Mouse (Mus musculus): Measurements from ENCODE around the gene Il22ra1.

Il22ra1 gene

DNA sequence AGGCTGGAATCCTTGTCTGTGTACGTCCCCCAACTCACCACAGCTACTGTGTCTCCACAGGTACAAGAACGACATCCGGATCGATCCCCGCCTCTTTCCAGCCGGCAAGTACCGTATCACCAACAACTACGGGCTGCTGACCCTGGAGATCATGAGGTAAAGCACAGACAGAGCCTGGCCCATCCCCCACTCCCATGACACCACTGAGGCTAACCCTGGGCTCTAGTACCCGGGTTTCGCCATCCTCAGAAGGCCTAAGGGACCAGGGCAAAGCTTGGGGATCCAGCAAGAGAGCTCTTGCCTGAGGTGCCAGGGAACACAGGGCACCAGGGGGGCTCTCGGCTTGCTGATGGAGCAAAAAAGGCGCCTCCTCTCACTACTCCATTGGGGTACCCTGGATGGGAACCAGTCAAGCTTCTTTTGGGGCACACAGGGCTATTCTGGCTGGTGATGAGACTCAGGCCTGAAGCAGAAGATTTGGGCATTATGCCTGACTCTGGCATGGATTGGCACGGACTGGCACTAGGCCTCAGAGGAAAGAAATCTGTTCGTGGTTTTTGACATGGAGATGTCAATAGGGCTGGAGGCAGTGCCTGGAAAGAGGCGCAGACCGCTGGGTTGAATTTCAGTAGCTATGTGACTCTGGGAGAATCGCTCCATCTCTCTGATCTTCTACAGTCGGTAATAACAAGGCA is 42.8 kb downstream of the Il22ra1 start:
- no peak for DNase-seq (ENCODE audit: extremely low read depth, low read depth, low spot score)

DNA sequence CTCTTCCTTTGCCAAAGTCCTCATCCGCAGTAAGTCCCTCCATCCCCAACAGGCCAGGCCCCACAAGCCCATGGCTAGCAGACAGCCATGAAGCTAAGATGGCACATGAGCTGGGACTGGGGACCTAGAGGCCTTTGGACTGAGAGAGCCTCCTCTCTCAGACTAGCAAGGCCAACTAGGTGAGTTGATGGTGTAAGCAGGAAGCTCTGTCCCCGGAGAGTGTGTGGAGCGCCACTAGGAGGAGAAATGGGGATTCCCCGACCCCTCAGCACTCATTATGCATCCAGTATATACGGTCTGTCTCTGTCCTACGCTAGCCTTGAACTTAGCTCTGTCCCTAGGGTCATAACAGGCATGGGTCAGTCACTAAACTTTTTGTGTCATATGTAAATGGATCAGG is 43.6 kb downstream of the Il22ra1 start:
- no peak for DNase-seq (ENCODE audit: extremely low read depth, low read depth, low spot score)

DNA sequence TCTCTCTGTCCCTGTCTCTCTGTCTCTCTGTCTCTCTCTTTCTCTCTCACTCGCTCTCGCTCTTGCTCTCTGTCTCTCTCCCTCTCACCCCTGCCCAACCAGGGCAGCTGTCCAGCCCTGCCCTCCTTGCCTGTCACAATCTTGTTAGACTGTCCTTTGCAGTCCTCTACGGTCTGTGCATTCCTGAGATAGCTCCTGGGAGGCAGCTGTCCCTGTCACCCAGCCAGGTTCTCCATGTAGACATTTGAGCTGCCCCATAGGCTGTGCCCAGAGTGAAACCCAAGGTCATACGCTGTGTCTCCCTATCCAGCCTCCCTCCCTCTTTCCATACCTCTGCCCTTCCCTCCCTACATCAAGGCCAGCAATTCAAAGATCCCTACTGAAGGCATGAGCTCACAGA is 44.7 kb downstream of the Il22ra1 start:
- no peak for DNase-seq (ENCODE audit: extremely low read depth, low read depth, low spot score)

DNA sequence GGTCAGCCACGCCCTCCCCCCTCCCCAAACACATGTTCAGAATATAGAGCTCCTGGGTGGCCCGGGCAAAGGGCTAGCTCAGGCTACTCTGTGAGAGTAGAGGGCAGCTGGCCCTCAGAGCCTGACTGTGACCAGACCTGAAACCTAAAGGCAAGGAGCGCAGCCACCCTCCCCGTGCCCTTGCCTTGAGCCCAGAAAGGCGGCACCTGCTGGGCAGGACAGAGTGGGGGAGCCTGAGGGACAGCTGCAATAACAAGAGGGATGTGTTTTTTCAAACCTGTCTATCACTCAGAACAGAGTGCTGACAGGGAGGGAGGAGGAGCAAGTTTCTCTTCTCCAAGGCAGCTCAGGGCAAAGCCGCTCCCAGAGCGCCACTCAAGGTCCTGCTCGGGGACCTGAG is 46.5 kb downstream of the Il22ra1 start:
- DNase-seq (ENCODE audit: extremely low read depth, low read depth, low spot score) = no peak

DNA sequence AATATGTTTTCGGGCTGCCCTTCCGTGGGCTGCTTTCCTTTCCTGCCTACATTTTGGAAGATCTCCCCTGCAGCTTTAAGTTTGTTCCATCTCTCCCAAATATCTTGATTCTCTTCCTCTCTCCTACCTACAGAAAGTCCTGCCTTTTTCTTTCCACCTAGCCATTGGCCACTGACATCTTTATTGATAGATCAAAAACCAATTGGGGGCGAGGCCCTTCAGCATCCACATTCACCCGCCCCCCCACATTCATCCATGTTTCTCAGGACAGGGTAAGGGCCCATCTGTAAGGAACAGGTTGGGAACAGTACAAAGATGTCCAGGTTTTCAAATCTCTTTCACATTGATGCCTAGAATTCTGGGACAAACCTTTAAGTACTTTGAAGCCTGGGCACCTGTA is 48.9 kb downstream of the Il22ra1 start:
- no peak for DNase-seq (ENCODE audit: extremely low read depth, low read depth, low spot score)

DNA sequence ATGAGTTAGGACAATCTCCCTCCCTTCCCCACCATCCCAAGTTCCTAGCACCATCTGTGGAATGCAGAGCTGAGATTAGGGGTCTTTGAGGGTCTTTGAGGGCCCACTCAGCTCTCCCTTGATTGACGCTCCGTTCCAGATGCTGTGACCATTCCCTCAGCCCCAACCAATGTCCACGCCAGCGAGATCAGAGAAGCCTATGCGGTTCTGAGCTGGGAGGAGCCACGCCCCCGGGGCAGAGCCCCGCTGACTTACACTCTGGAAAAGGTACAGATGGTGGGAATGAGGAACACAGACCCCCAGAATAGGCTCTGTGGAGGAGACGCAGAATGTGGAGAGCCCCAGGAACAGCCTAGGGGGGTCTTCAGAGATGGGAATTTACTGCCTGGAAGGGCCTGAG is 51.7 kb downstream of the Il22ra1 start:
- no peak for DNase-seq (ENCODE audit: extremely low read depth, low read depth, low spot score)

DNA sequence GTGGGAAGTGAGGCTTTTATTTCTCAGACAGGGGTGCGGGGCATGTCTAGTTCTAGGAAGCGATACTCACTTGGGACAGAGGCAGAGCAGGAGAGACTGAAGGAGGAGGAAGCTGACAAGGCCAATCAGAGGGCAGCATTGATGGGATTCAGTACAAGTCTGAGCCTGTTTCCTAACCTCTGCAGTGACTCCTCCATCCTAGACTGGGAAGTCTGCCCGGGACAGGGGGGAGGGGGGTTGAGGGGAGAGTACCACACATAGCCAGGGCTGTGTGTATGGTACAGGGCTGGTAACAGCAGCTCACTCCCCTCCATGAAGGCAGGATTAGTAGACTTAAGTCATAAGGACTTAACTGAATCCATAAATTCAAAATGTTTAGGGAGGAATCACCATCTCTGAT is 52.3 kb downstream of the Il22ra1 start:
- DNase-seq (ENCODE audit: extremely low read depth, low read depth, low spot score) = peak; percentile 40

DNA sequence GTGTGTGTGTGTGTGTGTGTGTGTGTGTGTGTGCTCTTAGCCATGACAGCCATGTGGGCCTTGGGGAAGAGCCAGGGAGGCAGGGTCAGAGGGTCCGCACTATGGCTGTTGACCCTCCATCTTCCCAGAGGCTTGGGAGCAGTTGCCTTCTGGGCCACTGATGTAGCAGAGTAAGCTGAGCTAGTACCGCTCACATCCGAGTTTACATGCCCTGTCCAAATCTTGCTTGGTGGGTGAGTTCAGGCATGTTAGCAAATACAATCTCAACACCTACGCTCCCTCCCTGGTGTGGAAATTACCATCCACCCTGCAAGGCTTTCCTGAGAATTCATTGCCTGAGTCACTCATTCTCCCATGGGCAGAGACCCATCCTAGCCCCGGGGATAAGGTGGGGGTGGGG is 53.3 kb downstream of the Il22ra1 start:
- peak; percentile 74 for DNase-seq (ENCODE audit: extremely low read depth, low read depth, low spot score)

DNA sequence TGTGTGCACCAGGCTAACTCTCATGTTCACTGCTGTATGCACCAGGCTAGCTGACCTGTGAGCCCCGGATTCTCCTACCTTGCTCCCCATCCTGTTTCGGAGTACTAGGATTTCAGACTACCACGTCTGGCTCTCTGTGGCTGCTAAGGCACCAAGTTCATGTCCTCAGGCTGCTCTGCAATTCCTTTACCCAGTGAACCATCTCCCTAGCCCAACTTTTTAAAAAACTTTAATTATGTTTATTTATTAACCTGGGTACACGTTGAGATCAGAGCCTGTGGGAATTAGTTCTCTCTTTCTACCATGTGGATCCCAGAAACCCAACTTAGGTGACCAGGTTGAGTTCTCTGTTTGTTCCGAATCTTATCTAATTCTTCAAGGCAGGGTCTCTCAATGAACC is 58.6 kb downstream of the Il22ra1 start:
- DNase-seq (ENCODE audit: extremely low read depth, low read depth, low spot score) = no peak

DNA sequence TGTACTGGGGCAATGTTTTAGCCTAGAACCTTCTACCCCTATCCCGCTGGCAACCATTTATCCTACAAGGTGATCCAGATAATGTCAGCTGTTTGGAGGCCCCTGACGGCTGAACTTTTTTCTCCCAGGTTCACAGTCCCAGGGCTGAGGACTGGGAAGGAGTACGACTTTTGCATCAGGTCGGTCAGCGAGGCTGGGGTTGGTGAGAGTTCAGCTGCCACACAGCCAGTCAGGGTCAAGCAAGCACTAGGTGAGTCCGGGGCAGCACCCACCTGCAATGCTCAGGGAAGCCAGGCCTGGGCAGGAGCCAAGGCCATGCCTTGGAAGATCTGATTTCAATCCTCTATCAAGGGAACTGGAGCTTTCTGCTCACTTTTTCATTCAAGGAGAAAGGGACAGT is 59.3 kb downstream of the Il22ra1 start:
- no peak for DNase-seq (ENCODE audit: extremely low read depth, low read depth, low spot score)

DNA sequence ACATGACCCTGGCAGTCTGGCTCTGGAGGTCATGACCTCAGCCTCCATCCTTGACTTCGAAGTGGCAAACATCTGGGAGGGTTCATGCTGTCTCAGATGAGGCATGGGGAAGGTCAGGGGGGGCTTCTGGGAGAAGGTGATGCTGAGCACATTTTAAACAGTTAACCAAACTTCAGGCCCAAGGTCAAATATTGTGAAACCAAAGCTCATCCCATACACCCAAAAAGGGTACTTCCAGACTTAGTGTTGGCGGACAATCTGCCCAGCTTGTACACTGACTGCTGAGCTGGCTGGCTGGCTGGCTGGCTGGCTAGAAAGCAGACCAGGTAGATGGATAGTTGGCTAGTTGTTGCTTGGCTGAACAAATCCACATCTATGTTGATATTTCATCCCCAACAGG is 61.2 kb downstream of the Il22ra1 start:
- no peak for DNase-seq (ENCODE audit: extremely low read depth, low read depth, low spot score)

DNA sequence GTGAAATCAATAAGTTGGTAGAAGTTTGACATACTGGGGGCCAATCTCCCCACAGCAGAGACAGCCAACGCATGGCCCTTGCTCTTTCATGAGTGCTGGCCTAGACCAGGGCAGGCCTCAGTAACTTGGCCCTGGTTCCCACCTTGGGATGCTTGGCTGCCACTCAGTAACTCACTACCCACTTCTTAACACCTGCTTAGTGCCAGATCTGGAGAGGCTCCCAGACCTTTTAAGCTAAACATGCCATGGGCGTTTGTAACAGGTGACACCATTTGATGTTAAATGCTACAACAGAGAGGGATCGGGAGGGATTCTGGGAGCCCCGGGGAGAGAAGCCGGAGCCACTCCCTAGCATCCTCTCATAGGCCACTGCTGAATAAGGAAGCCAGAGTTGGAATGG is 64.8 kb downstream of the Il22ra1 start:
- DNase-seq (ENCODE audit: extremely low read depth, low read depth, low spot score) = no peak

DNA sequence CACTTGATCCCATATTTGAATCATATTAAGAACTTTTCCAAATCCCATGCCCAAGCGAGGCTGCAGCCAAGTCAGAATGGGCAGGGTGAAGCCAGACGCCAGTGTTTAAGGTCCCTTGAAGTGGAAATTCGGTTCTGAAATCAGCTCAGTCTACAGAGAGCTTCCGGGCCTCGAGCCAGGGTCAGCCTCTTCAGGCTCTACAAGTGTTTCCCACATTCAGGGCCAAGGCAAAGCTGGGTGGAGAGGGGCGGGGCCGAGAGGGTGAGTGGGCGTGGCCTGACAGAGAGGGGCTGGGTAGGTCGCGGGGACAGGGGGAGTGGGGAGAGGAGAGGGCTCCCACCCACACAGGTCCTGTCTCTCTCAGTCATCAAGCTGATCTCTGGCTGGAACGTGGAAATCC is 70.0 kb downstream of the Il22ra1 start:
- DNase-seq (ENCODE audit: extremely low read depth, low read depth, low spot score) = no peak

DNA sequence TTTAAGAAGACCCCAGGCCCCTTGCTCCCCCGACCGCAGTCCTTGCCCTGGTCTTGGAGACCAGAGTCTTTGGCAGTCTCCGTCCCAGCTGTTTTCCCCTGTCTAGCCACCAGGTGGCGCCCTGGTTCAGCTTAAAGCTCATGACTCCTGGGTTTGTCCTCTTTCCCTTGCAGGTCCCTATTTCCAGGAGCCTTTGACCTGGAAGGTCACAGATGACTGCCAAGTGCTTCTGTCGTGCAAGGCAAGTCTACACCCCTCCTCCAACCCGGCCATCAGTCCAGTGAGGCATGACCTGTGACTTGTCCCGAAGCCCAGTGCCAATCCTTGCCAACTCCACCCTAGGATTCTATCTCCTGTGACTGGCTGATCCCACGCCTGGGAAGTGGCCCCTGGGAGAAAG is 73.6 kb downstream of the Il22ra1 start:
- no peak for DNase-seq (ENCODE audit: extremely low read depth, low read depth, low spot score)

All from fat pad, adult 2 months (tissue).